Mouse (Mus musculus) kidney, postnatal 14 days (tissue): ENCODE measurements around the gene Fxyd2.

ENCODE experiments used
- DNase-seq: peaks from one replicate; pipeline ENCODE4 v3.0.0; 2022; ENCODE audit warnings: mixed read lengths

The Fxyd2 gene

DNA sequence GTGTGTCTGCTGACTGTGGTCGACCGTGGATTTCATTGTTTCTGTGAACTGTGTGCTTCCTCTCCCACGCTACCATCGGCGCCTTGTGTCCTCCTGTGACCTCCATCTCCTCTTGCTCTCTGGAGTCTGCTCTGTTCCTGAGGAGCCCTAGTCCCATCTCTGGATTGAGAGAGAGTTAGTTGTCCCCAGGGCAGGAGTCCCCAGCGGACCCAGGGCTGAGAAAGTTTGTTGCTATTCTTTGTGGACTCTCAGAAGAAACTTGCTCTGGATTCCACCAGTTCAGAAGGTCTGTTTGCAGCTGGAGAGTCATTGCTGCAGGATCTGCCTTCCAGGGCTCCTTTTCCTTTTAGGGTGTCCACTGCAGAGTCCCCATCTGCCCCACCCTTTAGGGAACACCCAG, 4.3 kb upstream of the Fxyd2 start:
- no peak for DNase-seq

DNA sequence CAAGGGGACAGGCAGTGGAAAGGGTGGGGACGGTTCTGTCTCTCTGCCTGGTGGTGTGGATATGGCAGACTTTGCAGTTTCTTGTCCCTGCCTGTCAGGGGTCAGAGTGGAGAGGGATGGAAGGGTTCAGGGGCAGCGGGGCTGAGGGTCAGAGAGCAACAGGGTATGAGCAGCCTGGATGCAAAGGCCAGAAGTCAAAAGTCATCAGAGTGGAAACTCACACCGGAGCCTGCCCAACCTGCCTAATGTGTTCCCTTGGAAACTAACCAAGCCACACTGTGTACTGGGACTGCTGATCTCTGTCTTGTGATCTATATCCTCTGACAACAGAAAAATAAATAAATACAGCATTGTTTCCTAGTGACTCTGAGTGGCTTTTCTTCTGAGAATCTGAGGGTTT, 3.7 kb upstream of the Fxyd2 start:
- no peak for DNase-seq

GRCm38 (mm10) chr9:45398336-45398735, 1.1 kb upstream of the Fxyd2 start:
- DNase-seq = peak; percentile 77

- DNase-seq = peak; percentile 68
These were observed 2.4 kb downstream of the Fxyd2 start for GRCm38 (mm10) chr9:45401851-45402250.

DNA sequence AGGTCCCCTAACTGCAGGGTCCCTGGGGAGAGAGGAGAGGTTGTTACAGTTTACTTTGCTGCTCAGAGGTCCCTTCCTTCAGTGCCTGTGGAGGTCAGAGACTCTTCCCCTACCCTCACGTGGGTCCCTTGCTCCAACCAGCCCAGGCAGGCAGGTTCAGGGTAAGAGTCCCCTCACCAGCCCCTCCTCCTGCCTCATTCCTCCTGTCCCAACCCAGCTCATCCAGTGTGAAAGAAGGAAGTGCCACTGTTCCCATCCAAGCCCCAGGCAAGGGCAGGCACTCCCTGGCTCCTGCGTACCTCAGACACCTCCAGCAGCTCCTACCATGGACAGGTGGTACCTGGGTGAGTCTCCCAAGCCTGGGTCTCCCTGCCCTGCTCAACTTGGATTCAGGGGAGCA, 3.5 kb downstream of the Fxyd2 start:
- peak; percentile 75 for DNase-seq

- DNase-seq = peak; percentile 89
These were observed 6.2 kb downstream of the Fxyd2 start for GRCm38 (mm10) chr9:45405694-45406093.

GRCm38 (mm10) chr9:45406808-45407207, 7.3 kb downstream of the Fxyd2 start:
- peak; percentile 67 for DNase-seq

DNA sequence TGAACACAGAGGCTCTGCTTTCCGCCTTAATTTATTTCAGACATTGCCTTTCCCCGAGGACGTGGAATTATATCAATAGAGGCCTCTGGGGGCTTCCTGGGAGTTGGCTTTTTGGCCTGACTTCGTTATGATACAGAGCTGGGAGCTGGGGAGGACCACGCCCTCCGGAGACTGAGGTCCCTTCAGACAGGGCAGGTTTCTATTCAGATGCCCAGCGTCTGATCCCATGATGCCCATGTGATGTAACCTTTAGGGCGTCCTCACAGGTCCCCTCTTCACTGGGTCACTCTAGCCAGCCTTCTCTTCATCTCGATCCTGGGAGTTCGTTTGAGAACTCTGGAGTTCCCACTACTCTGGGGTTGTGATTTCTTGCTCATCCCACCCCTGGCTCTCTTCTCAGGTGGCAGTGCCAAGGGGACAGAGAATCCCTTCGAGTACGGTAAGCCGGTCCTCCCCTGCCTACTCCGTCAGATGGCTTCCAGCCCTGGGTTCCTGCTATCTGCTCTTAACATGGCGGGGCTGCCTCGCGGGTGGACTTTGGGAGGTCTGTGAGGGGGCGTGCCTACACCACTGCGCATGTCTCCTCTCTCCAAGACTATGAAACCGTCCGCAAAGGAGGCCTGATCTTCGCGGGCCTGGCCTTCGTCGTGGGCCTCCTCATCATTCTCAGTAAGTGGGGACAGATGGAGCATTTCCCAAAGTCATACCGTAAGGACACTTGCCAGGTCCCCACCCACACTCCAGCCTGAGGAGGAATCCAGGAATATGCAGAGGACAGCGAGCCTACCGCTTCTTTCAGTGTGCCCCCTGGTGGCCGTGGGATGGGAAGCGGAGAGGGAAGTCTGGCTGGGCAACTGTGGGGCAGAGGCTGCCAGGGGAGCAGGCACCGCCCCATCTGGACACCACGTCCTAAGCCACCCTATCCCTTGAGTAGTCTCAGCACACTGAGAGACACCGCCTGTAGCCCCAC, 8.5 kb downstream of the Fxyd2 start:
- DNase-seq = peak; percentile 85

DNA sequence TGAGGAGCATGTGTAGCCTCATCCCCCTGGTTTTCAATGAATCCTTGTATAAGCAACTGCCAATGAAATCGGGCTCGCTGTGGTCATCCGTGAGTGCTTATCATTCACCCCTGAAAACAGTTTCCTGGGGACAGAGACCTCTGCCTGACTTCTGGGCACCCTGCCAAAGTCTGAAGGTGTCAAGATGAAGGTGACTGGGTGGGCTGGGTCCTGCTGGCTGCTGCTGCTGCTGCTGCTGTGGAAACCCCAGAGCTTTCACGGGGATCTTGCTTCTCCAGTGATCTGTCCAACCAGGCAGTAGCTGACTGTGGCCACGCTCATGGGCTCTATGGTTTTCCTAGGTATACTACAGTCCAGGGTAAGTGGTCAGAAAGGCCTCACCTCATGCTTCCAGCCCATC, 10.7 kb downstream of the Fxyd2 start:
- DNase-seq = no peak

DNA sequence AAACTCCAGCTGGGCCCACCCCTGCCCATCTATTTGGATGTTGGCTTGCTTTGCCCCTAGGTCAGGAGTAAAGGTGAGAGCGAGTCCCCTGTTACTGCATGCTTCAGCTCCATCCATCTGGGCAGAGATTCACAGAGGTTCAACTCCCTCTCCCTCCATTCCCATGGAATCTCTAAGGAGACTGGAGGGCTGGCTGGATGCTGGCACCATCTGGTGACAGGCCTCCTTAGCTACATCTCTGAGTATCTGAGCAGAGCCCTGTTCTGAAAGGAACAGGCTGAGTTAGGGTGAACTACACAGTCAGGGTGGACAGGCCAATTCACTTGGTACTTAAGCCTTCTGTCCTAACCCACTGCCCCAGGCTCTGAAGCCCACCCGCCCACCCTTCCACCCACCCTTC, 11.1 kb downstream of the Fxyd2 start:
- no peak for DNase-seq

- no peak for DNase-seq
These were observed 11.6 kb downstream of the Fxyd2 start for GRCm38 (mm10) chr9:45411111-45411510.

GRCm38 (mm10) chr9:45411803-45412202, 12.3 kb downstream of the Fxyd2 start:
- DNase-seq = peak; percentile 59

- peak; percentile 92 for DNase-seq
These were observed 12.8 kb downstream of the Fxyd2 start for GRCm38 (mm10) chr9:45412287-45412686.

DNA sequence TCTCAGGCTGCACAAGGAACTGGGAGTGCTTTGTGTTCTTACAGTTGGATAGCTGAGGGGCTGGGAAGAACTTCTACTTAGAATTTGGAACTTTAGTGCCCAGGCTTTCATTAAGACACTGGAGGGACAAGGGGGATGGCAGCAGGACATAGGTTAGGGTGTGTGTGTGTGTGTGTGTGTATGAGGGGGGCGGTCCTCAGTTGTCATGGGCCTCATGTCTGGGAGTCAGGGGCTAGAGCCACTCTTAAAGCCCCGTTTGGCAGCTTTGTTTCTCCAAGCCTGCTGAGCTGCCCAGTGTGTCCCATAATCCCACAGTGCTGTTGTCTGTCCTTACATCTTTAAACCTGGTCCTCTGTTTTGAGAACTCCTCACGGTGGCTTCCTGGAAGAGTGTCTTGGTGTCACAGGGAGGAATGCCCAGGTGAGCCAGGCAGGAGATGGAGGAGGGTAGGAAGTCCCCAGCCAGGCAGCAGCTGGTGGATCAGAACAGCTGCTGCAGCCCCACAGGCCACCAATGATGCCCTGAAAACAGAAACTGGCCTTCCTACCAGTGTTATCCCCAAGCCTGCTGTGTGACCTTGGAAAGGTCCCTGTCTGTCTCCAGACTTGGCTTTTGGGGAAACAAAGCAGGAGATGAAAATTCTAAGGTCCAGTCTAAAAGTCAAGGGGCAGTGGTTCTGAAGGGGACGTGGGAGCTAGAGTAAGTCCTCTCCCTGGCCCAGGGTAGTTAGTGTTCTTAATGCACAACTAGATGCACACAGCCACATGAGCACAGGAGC, 13.4 kb downstream of the Fxyd2 start:
- no peak for DNase-seq

GRCm38 (mm10) chr9:45413478-45414140, 14.1 kb downstream of the Fxyd2 start:
- peak; percentile 79 for DNase-seq

GRCm38 (mm10) chr9:45415912-45416311, 16.4 kb downstream of the Fxyd2 start:
- DNase-seq = peak; percentile 53

GRCm38 (mm10) chr9:45417245-45417644, 17.8 kb downstream of the Fxyd2 start:
- peak; percentile 74 for DNase-seq

DNA sequence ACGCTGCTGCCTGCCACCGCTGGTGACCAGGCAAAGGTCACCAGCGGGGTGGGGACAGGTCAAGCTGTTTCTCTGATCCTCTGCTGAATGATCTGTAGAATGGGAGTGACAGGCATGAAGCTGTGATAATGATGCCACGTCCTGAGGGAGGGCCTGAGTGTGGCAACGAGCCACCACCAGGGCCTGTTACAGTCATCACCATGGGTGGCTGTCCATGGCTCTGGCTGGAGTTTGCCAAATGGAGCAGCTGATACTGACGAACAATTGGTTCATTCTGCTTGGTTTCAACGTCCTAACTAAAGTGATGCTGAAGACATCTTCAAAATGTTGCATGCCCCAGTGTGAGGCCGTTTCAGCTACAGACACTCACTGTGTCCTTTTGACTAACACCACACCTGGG, 18.8 kb downstream of the Fxyd2 start:
- no peak for DNase-seq

GRCm38 (mm10) chr9:45421209-45421608, 21.7 kb downstream of the Fxyd2 start:
- DNase-seq = no peak

DNA sequence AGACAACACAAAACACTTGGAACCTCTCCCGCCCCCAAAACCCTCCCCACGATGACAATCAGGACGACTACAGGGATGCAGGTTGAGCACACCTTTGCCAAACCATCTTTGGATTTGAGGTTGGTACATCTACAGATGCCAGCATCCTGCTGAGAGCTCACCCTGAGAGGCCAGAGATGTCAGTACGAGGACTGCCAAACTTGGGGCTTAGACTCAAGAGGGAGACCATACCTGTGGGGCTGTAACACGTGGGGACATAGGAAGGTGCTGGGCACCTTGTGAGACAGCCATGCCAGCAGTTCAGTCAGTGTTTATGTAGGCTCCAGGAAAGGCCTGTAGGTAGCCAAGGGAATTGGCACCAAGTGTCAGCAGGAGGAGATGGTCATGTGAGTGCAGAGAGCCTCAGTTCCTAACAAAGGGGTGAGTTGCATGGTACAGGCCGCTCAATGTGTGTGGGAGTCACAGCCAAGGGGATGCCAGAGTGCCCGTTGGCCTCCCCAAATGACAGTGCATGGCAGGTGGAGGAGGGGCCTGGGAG, 23.4 kb downstream of the Fxyd2 start:
- DNase-seq = no peak

DNA sequence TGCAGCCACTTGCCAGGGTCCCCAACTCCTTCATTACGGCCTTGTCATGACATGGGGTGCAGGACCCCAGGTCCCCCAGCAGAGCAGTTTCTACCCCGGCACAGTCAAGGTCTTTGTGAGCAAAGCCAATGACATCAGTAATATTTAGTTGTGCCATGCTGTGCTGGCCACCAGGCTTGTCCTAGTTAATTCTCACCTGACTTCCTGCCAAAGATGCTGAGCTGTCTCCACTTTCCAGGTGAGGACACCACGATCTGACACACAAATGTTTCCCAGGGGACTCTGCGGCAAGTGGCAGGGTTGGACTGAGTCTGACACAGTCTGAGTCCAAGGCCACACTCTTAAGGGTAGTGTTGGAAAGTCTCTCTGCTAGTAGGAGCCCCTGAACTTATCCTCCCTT, 27.0 kb downstream of the Fxyd2 start, which contains the start of gene Dscaml1:
Dscaml1 (plus strand) TSS at position 173 of the 400 bp plus-strand sequence.
- no peak for DNase-seq

DNA sequence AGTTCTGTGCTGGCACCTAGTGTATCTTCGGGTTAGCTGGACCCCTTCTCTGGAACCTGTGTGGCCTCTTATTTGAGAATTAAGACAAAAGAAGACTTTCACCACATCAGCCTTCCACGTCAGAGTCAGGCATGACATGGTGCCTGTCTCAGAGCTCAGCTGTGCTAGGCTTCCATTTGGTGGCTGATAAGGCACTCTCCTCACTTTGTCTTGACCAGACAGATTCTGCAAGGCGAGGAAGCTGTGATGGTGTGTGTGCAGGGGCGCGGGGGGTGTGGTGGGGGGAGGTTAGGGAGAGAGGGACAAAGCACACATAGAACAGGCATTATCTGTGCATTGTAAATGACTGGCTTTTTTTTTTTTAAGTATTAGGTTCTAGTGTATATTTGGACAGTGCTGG, 29.9 kb downstream of the Fxyd2 start:
- DNase-seq = no peak
